Mouse (Mus musculus) midbrain, embryonic 11.5 days (tissue): ENCODE results near the gene Nnat. TPM values are rescaled to one million over a fixed set of nuclear protein-coding genes. Genes with fewer than 3 reads are reported as not detected.
A peak's percentile ranks its signal among the peaks of the same experiment; 100 is the strongest.

ENCODE experiments used
- ATAC-seq: fragments of 200-750 bp; cut with Nextera tagmentation; 2 replicates; pipeline ENCODE4 v1.8.0; 2017; ENCODE audit warnings: moderate TSS enrichment, moderate library complexity; ENCODE audit not compliant: low FRiP score
- DNase-seq: peaks from one replicate; pipeline ENCODE4 v3.0.0; 2015; ENCODE audit warnings: low spot score; ENCODE audit errors: missing footprints
- H3K27ac ChIP-seq: fragments of 300-500 bp; sonication (generic); 2 replicates; pipeline ENCODE4 v1.5.1; 2014; ENCODE audit warnings: low read depth, low read length
- H3K27me3 ChIP-seq: fragments of 300-500 bp; sonication (generic); 2 replicates; pipeline ENCODE4 v1.6.1; 2014; ENCODE audit warnings: mild to moderate bottlenecking, low read length, moderate library complexity, mixed read lengths; ENCODE audit not compliant: control insufficient read depth, insufficient read depth
- H3K36me3 ChIP-seq: fragments of 300-500 bp; sonication (generic); 2 replicates; pipeline ENCODE4 v1.6.1; 2014; ENCODE audit warnings: mild to moderate bottlenecking, low read length, moderate library complexity, mixed read lengths; ENCODE audit not compliant: control insufficient read depth, insufficient read depth
- H3K4me1 ChIP-seq: fragments of 300-500 bp; sonication (generic); 2 replicates; pipeline ENCODE4 v1.6.1; 2014; ENCODE audit warnings: low read length; ENCODE audit not compliant: control insufficient read depth, insufficient read depth
- H3K4me2 ChIP-seq: fragments of 300-500 bp; sonication (generic); 2 replicates; pipeline ENCODE4 v1.6.1; 2014; ENCODE audit warnings: mild to moderate bottlenecking, moderate library complexity
- H3K4me3 ChIP-seq: fragments of 300-500 bp; sonication (generic); 2 replicates; pipeline ENCODE4 v1.5.1; 2014; ENCODE audit warnings: low read depth, low read length
- H3K9ac ChIP-seq: fragments of 300-500 bp; sonication (generic); 2 replicates; pipeline ENCODE4 v1.6.1; 2014; ENCODE audit warnings: low read length
- H3K9me3 ChIP-seq: fragments of 300-500 bp; sonication (generic); 2 replicates; pipeline ENCODE4 v1.6.1; 2016; ENCODE audit warnings: low read length; ENCODE audit not compliant: control insufficient read depth
- WGBS: fragments of 180-500 bp; shearing (Covaris S2); extraction: QIAGEN DNeasy Blood & Tissue Kit; methylation state at CpG from one replicate; pipeline ENCODE4 v1.1.7; 2014; 5-methylcytosine and 5-hydroxymethylcytosine counted together
- polyA plus RNA-seq: library from polyadenylated mRNA; unstranded; fragments of >200 nt; fragmentation: Nextera tagmentation; extraction: Ambion mirVana; gene quantifications from 2 replicates; pipeline ENCODE4 v1.2.1, GENCODE M21; 2014

Nnat gene
- polyA plus RNA-seq, 1 experiment from 2014 or later: 1,391 TPM

DNA sequence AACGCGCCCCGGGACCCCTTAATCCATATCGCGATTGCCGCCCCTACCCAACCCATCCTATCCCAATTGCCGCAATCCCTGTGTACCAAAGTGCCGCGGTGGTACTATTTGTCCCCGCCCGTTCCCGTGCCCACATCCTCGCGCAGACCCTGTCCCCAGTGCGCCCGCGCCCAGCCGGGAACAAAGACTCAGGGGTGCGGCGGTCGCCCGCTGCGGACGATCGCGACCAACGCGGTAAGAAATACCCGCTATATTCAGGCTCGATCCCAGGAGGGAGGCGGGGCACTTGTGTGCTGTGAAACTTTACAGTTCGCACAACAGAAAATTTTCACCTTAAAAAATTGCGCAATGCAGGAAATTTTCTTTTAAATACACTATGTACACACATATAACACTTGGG, 424 bp downstream of the Nnat start:
- peaks cover 17% of the 10 kb centered on the region for H3K4me1 ChIP-seq
- H3K9me3 ChIP-seq: peaks cover 21% of the 10 kb centered on the region
- no peak for ATAC-seq
- peaks cover 21% of the 10 kb centered on the region for H3K36me3 ChIP-seq
- peak overlapping the region; percentile 58 for H3K4me2 ChIP-seq
- peak overlapping the region; percentile 57 for H3K4me3 ChIP-seq
- no peak for DNase-seq
- H3K9ac ChIP-seq: peak overlapping the region; percentile 81
- peak overlapping the region; percentile 70 for H3K27ac ChIP-seq
- 62% methylated on average over 33 of the region's 33 CpGs for WGBS
- H3K27me3 ChIP-seq: no peaks in the 10 kb centered on the region; the same call in 1 of the 2 replicates

DNA sequence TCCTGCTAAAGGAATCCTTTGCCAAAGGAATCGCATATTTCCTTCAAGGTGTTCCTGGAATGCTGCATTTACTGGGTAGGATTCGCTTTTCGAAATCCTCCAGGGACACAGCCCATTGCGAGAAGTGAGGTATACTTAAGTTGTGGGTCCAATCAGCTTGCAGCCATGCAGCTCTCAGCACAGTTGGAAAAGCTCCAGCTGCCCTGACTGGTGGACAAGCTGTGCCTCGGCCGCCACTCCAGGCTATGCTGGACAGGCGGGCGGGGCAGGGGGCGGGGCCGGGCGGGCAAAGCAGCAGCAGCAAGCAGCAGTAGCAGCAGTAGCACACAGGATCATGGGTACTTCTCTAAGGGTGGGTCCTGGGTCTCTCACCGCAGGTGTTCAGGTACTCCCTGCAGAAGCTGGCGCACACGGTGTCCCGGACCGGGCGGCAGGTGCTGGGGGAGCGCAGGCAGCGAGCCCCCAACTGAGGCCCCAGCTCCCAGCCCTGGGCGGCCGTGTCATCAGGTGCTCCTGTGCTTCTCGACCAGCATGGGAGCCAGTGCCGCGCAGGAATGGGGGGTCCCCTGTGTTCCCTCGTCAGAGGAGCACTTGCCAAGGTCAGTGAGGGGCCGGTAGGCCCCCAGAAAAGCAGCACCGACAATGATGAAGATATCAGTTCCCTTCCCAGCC, 1.4 kb downstream of the Nnat start:
- 49% methylated on average over 27 of the region's 27 CpGs for WGBS

DNA sequence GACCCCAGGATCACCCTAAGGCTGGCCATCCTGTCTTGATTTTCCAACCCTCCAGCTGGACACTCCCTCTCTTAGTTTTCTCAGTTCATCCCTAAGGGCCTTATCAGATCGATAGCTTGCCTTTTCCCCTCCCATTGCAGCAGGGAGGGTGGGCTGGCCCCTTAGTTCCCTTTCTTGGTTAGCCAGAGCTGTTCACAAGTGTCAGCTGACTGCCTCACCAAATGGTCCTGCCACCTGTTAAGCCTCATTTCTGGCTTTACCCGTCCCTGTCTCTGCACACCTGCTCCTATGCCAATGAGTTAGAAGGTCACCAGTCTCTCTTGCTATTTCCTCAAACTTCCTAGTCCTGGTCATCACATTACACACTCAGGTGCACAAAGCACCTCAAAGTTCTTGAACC, 3.2 kb downstream of the Nnat start:
- Histone ChIP-seq H3K4me1 (peaks cover 22% of the 10 kb centered on the region), H3K4me3 (no peak overlapping the region), H3K9me3 (peaks cover 21% of the 10 kb centered on the region), H3K27me3 (no peaks in the 10 kb centered on the region), H3K4me2 (no peak overlapping the region), H3K27ac (no peak overlapping the region), H3K36me3 (peaks cover 20% of the 10 kb centered on the region), H3K9ac (no peak overlapping the region)
- no peak for ATAC-seq
- WGBS: 59% methylated on average over 2 of the region's 2 CpGs
- DNase-seq: no peak

More for the DNA sequence above, 1.4 kb downstream of the Nnat start:
- peak overlapping the region; percentile 81 for H3K9ac ChIP-seq
- DNase-seq (no peak), ATAC-seq (peak; percentile 75)
- peaks cover 17% of the 10 kb centered on the region for H3K4me1 ChIP-seq
- H3K4me2 ChIP-seq: peak overlapping the region; percentile 58
- H3K27ac ChIP-seq: peak overlapping the region; percentile 67; the same call in 1 of the 2 replicates
- peaks cover 21% of the 10 kb centered on the region for H3K9me3 ChIP-seq
- no peaks in the 10 kb centered on the region; the same call in 1 of the 2 replicates for H3K27me3 ChIP-seq
- H3K4me3 ChIP-seq: peak overlapping the region; percentile 57
- H3K36me3 ChIP-seq: peaks cover 21% of the 10 kb centered on the region

DNA sequence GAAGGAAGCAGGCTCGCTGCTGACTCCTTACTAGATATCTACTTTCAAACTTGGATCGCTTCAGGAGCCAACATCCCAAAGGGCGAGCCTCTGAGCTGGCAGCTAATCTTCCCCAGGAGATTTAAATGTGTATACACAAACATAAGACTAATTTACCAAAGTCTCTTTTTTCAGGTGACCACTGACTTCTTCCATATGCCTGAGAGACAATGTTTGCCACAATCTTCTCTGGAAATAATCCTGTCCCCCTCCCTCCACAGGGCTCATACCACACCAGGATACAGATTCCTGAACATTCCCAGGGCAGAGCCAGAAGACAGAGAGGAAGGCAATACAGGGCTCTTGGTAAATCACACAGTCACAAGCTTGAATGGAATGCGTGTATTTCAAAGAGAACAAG, 4.8 kb downstream of the Nnat start:
- Histone ChIP-seq H3K4me3 (no peak overlapping the region; the same call in 1 of the 2 replicates), H3K9me3 (peaks cover 10% of the 10 kb centered on the region), H3K27ac (no peak overlapping the region), H3K27me3 (no peaks in the 10 kb centered on the region), H3K4me1 (peaks cover 18% of the 10 kb centered on the region), H3K36me3 (peaks cover 12% of the 10 kb centered on the region), H3K4me2 (peak overlapping the region; percentile 75), H3K9ac (peak overlapping the region; percentile 91; the same call in 1 of the 2 replicates)
- ATAC-seq (no peak), DNase-seq (no peak)
- WGBS: 77% methylated on average over 4 of the region's 4 CpGs

DNA sequence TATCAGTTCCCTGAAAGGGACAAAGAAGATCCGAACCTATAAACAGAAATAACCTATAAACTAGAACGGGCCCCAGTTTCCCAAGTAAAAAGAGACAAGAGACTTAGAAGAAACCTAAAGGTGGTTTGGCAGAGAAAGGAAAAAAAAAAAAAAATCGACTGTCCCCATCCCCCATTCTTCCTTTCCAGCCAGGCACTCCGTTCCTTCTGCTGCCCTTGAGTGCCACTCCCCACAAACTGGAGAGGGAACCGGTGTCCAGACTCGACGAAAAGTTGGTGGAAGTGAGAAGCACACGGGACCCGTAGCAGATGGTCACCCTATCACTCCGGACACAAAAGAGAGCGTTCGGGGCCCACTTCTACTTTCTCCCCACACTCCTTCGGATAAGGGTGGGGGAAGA, 5.6 kb downstream of the Nnat start:
- ATAC-seq (no peak), DNase-seq (peak; percentile 89)
- WGBS: 9% methylated on average over 13 of the region's 13 CpGs

DNA sequence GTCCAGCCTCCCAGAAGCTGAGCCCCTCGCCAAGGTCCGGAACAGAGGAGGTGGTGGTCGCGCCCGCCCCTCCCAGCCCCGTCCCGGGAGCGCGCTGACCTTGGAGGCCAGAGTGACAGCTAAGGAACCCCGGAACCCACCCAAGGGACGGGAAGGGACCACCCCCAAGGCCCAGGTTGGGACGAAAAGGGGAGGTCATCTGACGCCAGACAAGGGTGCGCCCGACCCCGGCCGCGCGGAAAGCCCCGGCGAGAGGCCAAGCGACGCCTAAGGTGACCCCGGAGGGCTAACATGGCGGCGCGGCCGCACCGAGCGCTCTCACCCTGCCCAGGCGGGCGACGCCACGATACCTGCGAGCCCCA, 6.0 kb downstream of the Nnat start:
- peak overlapping the region; percentile 78 for H3K27ac ChIP-seq
- peak overlapping the region; percentile 75 for H3K4me2 ChIP-seq
- ATAC-seq: peak; percentile 18
- H3K4me3 ChIP-seq: peak overlapping the region; percentile 98
- peaks cover 10% of the 10 kb centered on the region for H3K9me3 ChIP-seq
- under 1% methylated on average over 32 of the region's 35 CpGs for WGBS
- H3K27me3 ChIP-seq: no peaks in the 10 kb centered on the region
- peaks cover 12% of the 10 kb centered on the region for H3K36me3 ChIP-seq
- no peak for DNase-seq
- peak overlapping the region; percentile 91 for H3K9ac ChIP-seq
- H3K4me1 ChIP-seq: peaks cover 18% of the 10 kb centered on the region

More for the DNA sequence above, 5.6 kb downstream of the Nnat start:
- Histone ChIP-seq H3K4me1 (peaks cover 18% of the 10 kb centered on the region), H3K4me3 (peak overlapping the region; percentile 98), H3K9ac (peak overlapping the region; percentile 91), H3K36me3 (peaks cover 12% of the 10 kb centered on the region), H3K27ac (no peak overlapping the region), H3K27me3 (no peaks in the 10 kb centered on the region), H3K4me2 (peak overlapping the region; percentile 75), H3K9me3 (peaks cover 10% of the 10 kb centered on the region)

DNA sequence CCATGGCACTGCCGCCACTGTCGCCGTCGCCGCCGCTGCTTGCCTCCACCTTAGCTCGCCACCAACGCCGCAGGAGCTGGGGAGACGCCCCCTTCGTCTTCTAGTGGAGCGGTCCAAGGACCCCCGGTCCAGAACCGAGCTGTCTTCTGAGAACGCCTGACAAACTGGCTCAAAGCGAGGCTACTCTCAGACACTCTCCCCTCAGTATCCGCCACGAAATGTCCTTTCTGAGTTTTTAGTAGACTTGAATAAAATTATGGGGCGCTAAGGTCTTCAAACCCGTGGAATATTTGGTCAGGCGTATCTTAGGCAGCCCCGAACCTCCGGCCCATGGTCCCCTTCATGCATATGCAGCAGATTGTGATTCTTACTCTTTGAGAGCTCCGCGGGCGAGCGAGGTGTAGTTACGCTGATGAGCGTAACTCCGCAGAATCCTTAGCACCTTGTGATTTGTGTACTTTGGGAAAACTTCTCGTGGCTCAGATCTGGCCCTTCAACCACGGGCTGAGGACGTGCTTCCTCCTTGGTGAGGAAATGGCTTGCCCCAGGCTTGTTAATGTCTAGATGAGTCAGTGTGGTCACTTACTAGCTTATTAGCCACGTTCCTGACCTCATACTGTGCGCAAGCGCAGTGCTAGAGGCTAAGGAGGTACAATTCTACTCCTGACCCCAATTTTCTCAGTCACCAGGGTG, 6.5 kb downstream of the Nnat start:
- peak; percentile 99 for DNase-seq
- peak; percentile 79 for ATAC-seq
- Histone ChIP-seq H3K9me3 (peaks cover 5% of the 10 kb centered on the region), H3K4me1 (peaks cover 16% of the 10 kb centered on the region), H3K4me3 (peak overlapping the region; percentile 98), H3K36me3 (peaks cover 8% of the 10 kb centered on the region), H3K9ac (peak overlapping the region; percentile 91), H3K4me2 (peak overlapping the region; percentile 75), H3K27me3 (no peaks in the 10 kb centered on the region), H3K27ac (peak overlapping the region; percentile 78)
- WGBS: 1% methylated on average over 36 of the region's 36 CpGs

DNA sequence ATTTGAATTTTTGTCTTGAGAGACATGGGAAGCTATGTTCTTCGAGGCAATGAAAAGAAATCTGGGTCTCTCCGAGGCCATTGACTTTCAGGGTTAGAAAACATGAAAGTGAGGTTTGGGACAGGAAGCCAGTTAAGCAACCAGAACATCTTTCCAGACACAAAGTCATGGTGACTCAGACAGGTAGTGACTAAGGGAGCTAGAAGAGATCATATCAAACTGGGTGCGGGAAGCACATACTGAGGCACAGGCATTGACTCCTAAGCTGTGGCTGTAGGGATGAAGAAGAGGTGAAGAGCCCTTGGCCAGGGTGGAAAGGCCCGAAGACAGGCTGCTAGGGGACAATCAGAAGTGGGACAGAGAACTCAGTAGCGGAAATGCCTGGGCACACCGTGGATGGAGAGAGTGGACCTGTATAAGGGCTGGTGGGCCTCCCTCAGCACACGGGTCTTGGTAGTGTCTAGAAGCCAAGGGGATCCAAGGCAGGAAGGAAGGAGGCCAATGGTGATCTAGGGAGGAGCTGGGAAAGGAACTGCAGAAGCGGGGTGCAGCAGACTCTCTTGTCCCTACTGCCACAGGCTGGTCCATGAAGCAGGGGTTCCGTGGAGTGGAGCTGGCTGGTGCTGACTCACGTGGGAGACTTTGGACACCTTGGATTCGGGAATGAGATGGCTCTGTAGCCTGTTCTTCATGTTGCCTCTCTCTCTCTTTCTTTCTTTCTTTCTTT, 7.5 kb downstream of the Nnat start:
- H3K4me3 ChIP-seq: peak overlapping the region; percentile 98; the same call in 1 of the 2 replicates
- peak overlapping the region; percentile 75 for H3K4me2 ChIP-seq
- peaks cover 12% of the 10 kb centered on the region for H3K4me1 ChIP-seq
- no peak for ATAC-seq
- peak; percentile 83 for DNase-seq
- H3K9ac ChIP-seq: peak overlapping the region; percentile 91; the same call in 1 of the 2 replicates
- H3K9me3 ChIP-seq: no peaks in the 10 kb centered on the region
- WGBS: 90% methylated on average over 11 of the region's 11 CpGs
- H3K36me3 ChIP-seq: no peaks in the 10 kb centered on the region
- H3K27me3 ChIP-seq: no peaks in the 10 kb centered on the region
- H3K27ac ChIP-seq: no peak overlapping the region
